ENCODE assay signal across 9 mouse cellular contexts in genomic region chr15:100997090-100997489, GRCm38 (mm10). TPM values are rescaled to one million over a fixed set of nuclear protein-coding genes. Genes with fewer than 3 reads are reported as not detected.
A peak's percentile ranks its signal among the peaks of the same experiment; 100 is the strongest.
DNase-seq lines count a peak whose midpoint lies in the region; ATAC-seq and TF ChIP-seq lines count a peak whose summit lies in the region.
"Had no signal": no experiment of that assay in that cellular context is flagged by ENCODE, and none has a peak within 500 bp of the region (broad histone marks: within the 10 kb centered on the region; RNA-seq: fewer than 3 reads in every experiment).

No protein-coding gene starts in this region.

- H3K27me3 ChIP-seq in ES-Bruce4 (ENCODE audit: control insufficient read depth, insufficient read depth, low read length, poor library complexity, severe bottlenecking), result no peaks in the 10 kb centered on the region
- H3K27me3 ChIP-seq in forebrain, embryonic 14.5 days (replicated peaks; ENCODE audit: control insufficient read depth, insufficient read depth, low read length), result no peaks in the 10 kb centered on the region
- no peaks in the 10 kb centered on the region for H3K27me3 ChIP-seq in midbrain, postnatal 0 days (ENCODE audit: insufficient read depth, low read length)
- H3K27me3 ChIP-seq: embryonic facial prominence, embryonic 13.5 days had no signal

- no peak overlapping the region for H3K4me2 ChIP-seq in forebrain, embryonic 14.5 days (ENCODE audit: low read length)
- no peak overlapping the region for H3K4me2 ChIP-seq in midbrain, postnatal 0 days (ENCODE audit: low read depth, low read length, poor library complexity, severe bottlenecking)
- H3K4me2 ChIP-seq: embryonic facial prominence, embryonic 13.5 days had no signal

- peak; percentile 32 to 48 for DNase-seq in layer of hippocampus, adult 2 months (ENCODE audit: low spot score in 2 of 2)
- DNase-seq in layer of hippocampus, adult 8-10 months (ENCODE audit: low spot score in 2 of 2), result no peak
- DNase-seq in brain, embryonic 14.5 days (ENCODE audit: low read depth), result peak; percentile 84
- DNase-seq in forebrain, embryonic 14.5 days (ENCODE audit: low spot score), result peak; percentile 75
- peak; percentile 82 for DNase-seq in midbrain, postnatal 0 days (ENCODE audit: low spot score)
- DNase-seq in ovary, postnatal 14 days (ENCODE audit: low spot score), result no peak

- TF ChIP-seq POLR2A in ES-Bruce4 (IDR thresholded peaks at IDR 0.05; ENCODE audit: insufficient read depth, low read length), result no peak
- TF ChIP-seq POLR2A in brain, embryonic 14.5 days (IDR thresholded peaks at IDR 0.05; ENCODE audit: borderline replicate concordance, extremely low read depth, insufficient read depth, insufficient read length, poor library complexity, severe bottlenecking), result no peak

- TF ChIP-seq EP300 in ES-Bruce4 (IDR thresholded peaks at IDR 0.05; ENCODE audit: insufficient read depth, low read depth, low read length), result no peak

- H3K27ac ChIP-seq in layer of hippocampus, adult 2 months, result 0 out of 2 replicates have a peak overlapping the region, but pooled peaks have one; percentile 41
- no peak overlapping the region for H3K27ac ChIP-seq in ES-Bruce4 (ENCODE audit: insufficient read depth, low read length)
- no peak overlapping the region for H3K27ac ChIP-seq in forebrain, embryonic 14.5 days (ENCODE audit: low read depth, low read length)
- H3K27ac ChIP-seq in midbrain, postnatal 0 days (ENCODE audit: low read depth, low read length), result no peak overlapping the region
- H3K27ac ChIP-seq: embryonic facial prominence, embryonic 13.5 days had no signal

- no peaks in the 10 kb centered on the region for H3K36me3 ChIP-seq in ES-Bruce4 (ENCODE audit: control insufficient read depth, insufficient read depth, low read length, poor library complexity, severe bottlenecking)
- peaks cover 2% of the 10 kb centered on the region; the same call in 1 of the 2 replicates for H3K36me3 ChIP-seq in forebrain, embryonic 14.5 days (ENCODE audit: control insufficient read depth, insufficient read depth, low read length)
- H3K36me3 ChIP-seq in midbrain, postnatal 0 days (ENCODE audit: insufficient read depth, low read length), result peaks cover 2% of the 10 kb centered on the region; the same call in 1 of the 2 replicates
- H3K36me3 ChIP-seq: embryonic facial prominence, embryonic 13.5 days had no signal

- peak; percentile 83 for TF ChIP-seq CTCF in layer of hippocampus, adult 2 months (conservative IDR thresholded peaks at IDR 0.05)
- peak; percentile 55 for TF ChIP-seq CTCF in ES-Bruce4 (IDR thresholded peaks at IDR 0.05; ENCODE audit: low read depth, low read length)
- TF ChIP-seq CTCF in brain, embryonic 14.5 days (IDR thresholded peaks at IDR 0.05; ENCODE audit: borderline replicate concordance, extremely low read depth, insufficient read depth, insufficient read length), result peak; percentile 77; the same call in 1 of the 2 replicates
- TF ChIP-seq CTCF in midbrain, postnatal 0 days (IDR thresholded peaks at IDR 0.05), result peak; percentile 86

- 25% methylated on average over 4 of the region's 4 CpGs for WGBS in forebrain, embryonic 14.5 days
- WGBS in midbrain, postnatal 0 days, result 36% methylated on average over 4 of the region's 4 CpGs

- no peak overlapping the region for H3K4me3 ChIP-seq in layer of hippocampus, adult 2 months
- no peak overlapping the region for H3K4me3 ChIP-seq in ES-Bruce4 (ENCODE audit: low read depth, low read length)
- H3K4me3 ChIP-seq in forebrain, embryonic 14.5 days (ENCODE audit: low read depth, low read length), result no peak overlapping the region
- no peak overlapping the region for H3K4me3 ChIP-seq in midbrain, postnatal 0 days (ENCODE audit: low read depth, low read length)
- H3K4me3 ChIP-seq: embryonic facial prominence, embryonic 13.5 days had no signal

- H3K9me3 ChIP-seq in ES-Bruce4 (replicated peaks; ENCODE audit: control insufficient read depth, insufficient read depth, low read length, poor library complexity, severe bottlenecking), result no peaks in the 10 kb centered on the region
- no peaks in the 10 kb centered on the region for H3K9me3 ChIP-seq in forebrain, embryonic 14.5 days (replicated peaks; ENCODE audit: control insufficient read depth, low read length)
- H3K9me3 ChIP-seq in midbrain, postnatal 0 days (ENCODE audit: low read length), result no peaks in the 10 kb centered on the region
- H3K9me3 ChIP-seq: embryonic facial prominence, embryonic 13.5 days had no signal

- H3K4me1 ChIP-seq in ES-Bruce4 (ENCODE audit: control insufficient read depth, insufficient read depth, low read length), result no peaks in the 10 kb centered on the region
- H3K4me1 ChIP-seq in forebrain, embryonic 14.5 days (ENCODE audit: control insufficient read depth, insufficient read depth, low read length), result no peaks in the 10 kb centered on the region
- no peaks in the 10 kb centered on the region for H3K4me1 ChIP-seq in midbrain, postnatal 0 days (ENCODE audit: insufficient read depth, low read length)
- H3K4me1 ChIP-seq: embryonic facial prominence, embryonic 13.5 days had no signal

- no peak overlapping the region for H3K9ac ChIP-seq in ES-Bruce4 (ENCODE audit: low read depth, poor library complexity, severe bottlenecking)
- no peak overlapping the region for H3K9ac ChIP-seq in forebrain, embryonic 14.5 days (ENCODE audit: low read length)
- no peak overlapping the region for H3K9ac ChIP-seq in midbrain, postnatal 0 days (replicated peaks; ENCODE audit: low read length, poor library complexity, severe bottlenecking)
- H3K9ac ChIP-seq: embryonic facial prominence, embryonic 13.5 days had no signal

- ATAC-seq in forebrain, embryonic 14.5 days, result peak; percentile 61; the same call in 1 of the 2 replicates
- ATAC-seq in midbrain, postnatal 0 days (ENCODE audit: low FRiP score), result no peak

RNA-seq across cellular contexts. Expression of gene Gm47841, which starts 50.1 kb away (rescaled TPM):
- not detected for total RNA-seq in layer of hippocampus, adult 2 months (2021)
- total RNA-seq in layer of hippocampus, adult 8-10 months (2022), result not detected
- not detected in 2 replicates for polyA plus RNA-seq in ES-Bruce4 (2011; ENCODE audit: insufficient read depth, insufficient read length, low read depth, missing spikeins)
- polyA plus RNA-seq in brain, embryonic 14.5 days (2012; rRNA removed), result not detected in 2 replicates
- not detected in 2 replicates for polyA plus RNA-seq in forebrain, embryonic 14.5 days (2014; fragmentation: Nextera tagmentation; extraction: Ambion mirVana)
- not detected in 2 replicates for total RNA-seq in midbrain, postnatal 0 days (2014; rRNA removed)
- polyA plus RNA-seq in midbrain, postnatal 0 days (2015; fragmentation: Nextera tagmentation; extraction: Ambion mirVana), result not detected in 2 replicates
- total RNA-seq: left cerebral cortex, postnatal 25 days had no signal
- polyA plus RNA-seq: embryonic facial prominence, embryonic 13.5 days had no signal

Comparison
In these comparisons a context has a peak if more than half of its experiments do, and no peak if none do; other contexts are left out.
1. DNase-seq: peak in layer of hippocampus, adult 2 months (2 of 2), brain, embryonic 14.5 days (single experiment), forebrain, embryonic 14.5 days (single experiment) and midbrain, postnatal 0 days (single experiment); none in layer of hippocampus, adult 8-10 months (0 of 2) and ovary, postnatal 14 days (single experiment).
2. Peak in every context shown above with its lines, with median percentiles within 50 percentile points of each other: CTCF ChIP-seq.